Mouse (Mus musculus) kidney, postnatal 36 days (tissue): ENCODE results near the gene Ppef2.

Experiments
- DNase-seq, 2 experiments: peaks; one replicate each; pipeline ENCODE4 v3.0.0; 2021 to 2022; ENCODE audit warnings: mixed read lengths in 2 of 2

The Ppef2 gene

GRCm38 (mm10) chr5:92234939-92235557, 21.0 kb downstream of the Ppef2 start:
- DNase-seq, result no peak

GRCm38 (mm10) chr5:92233366-92233765, 22.7 kb downstream of the Ppef2 start:
- no peak for DNase-seq

- no peak for DNase-seq
These were observed 24.2 kb downstream of the Ppef2 start for GRCm38 (mm10) chr5:92231836-92232235.

GRCm38 (mm10) chr5:92230306-92230705, 25.8 kb downstream of the Ppef2 start:
- DNase-seq, result no peak

- DNase-seq, result no peak
These were observed 26.6 kb downstream of the Ppef2 start for GRCm38 (mm10) chr5:92229514-92229913.

GRCm38 (mm10) chr5:92228776-92229175, 27.3 kb downstream of the Ppef2 start:
- no peak for DNase-seq

- DNase-seq, result no peak
These were observed 28.3 kb downstream of the Ppef2 start for GRCm38 (mm10) chr5:92227782-92228181.

GRCm38 (mm10) chr5:92220287-92220902, 35.7 kb downstream of the Ppef2 start:
- DNase-seq, result peak; percentile 40 to 47

GRCm38 (mm10) chr5:92219826-92220225, 36.3 kb downstream of the Ppef2 start:
- DNase-seq, result no peak

GRCm38 (mm10) chr5:92218915-92219793, 36.9 kb downstream of the Ppef2 start:
- DNase-seq, result no peak

- no peak for DNase-seq
These were observed 40.8 kb downstream of the Ppef2 start, which contains the start of gene U90926 for GRCm38 (mm10) chr5:92215308-92215707. TSS of gene U90926 (minus strand) at chr5:92215408.

GRCm38 (mm10) chr5:92212231-92212630, 43.8 kb downstream of the Ppef2 start:
- DNase-seq, result no peak

- no peak for DNase-seq
These were observed 45.9 kb downstream of the Ppef2 start for GRCm38 (mm10) chr5:92210205-92210604.

GRCm38 (mm10) chr5:92206121-92206520, 50.0 kb downstream of the Ppef2 start:
- DNase-seq, result no peak

- peak; percentile 20 to 41 for DNase-seq
These were observed 50.4 kb downstream of the Ppef2 start for GRCm38 (mm10) chr5:92205706-92206105.

- peak; percentile 46 to 75 for DNase-seq
These were observed 50.9 kb downstream of the Ppef2 start for GRCm38 (mm10) chr5:92205184-92205583.

- no peak for DNase-seq
These were observed 51.7 kb downstream of the Ppef2 start for GRCm38 (mm10) chr5:92204162-92205036.

GRCm38 (mm10) chr5:92198266-92198665, 57.8 kb downstream of the Ppef2 start:
- peak; percentile 9 to 11 for DNase-seq

- DNase-seq, result peak in 1 of 2 experiments; percentile 11
These were observed 58.9 kb downstream of the Ppef2 start for GRCm38 (mm10) chr5:92196895-92197811.

GRCm38 (mm10) chr5:92195716-92196115, 60.4 kb downstream of the Ppef2 start:
- peak; percentile 41 to 83 for DNase-seq

GRCm38 (mm10) chr5:92188881-92189483, 67.1 kb downstream of the Ppef2 start:
- DNase-seq, result no peak
